Mouse (Mus musculus) ES-Bruce4 (cell line): ENCODE data around the gene Ubtf. TPM values are rescaled to one million over a fixed set of nuclear protein-coding genes. Genes with fewer than 3 reads are reported as not detected.
A peak's percentile ranks its signal among the peaks of the same experiment; 100 is the strongest.

Source experiments
- H3K27ac ChIP-seq: 2 replicates; pipeline ENCODE4 v1.5.1; 2012; ENCODE audit warnings: low read length, inconsistent platforms; ENCODE audit not compliant: insufficient read depth
- H3K27me3 ChIP-seq: 2 replicates; pipeline ENCODE4 v1.6.1; 2012; ENCODE audit warnings: mild to moderate bottlenecking, low read length, inconsistent platforms; ENCODE audit not compliant: control insufficient read depth, poor library complexity, insufficient read depth, severe bottlenecking
- H3K36me3 ChIP-seq: 2 replicates; pipeline ENCODE4 v1.6.1; 2012; ENCODE audit warnings: inconsistent platforms, mild to moderate bottlenecking, low read length, moderate library complexity; ENCODE audit not compliant: control insufficient read depth, poor library complexity, insufficient read depth, severe bottlenecking
- H3K4me1 ChIP-seq: one replicate; pipeline ENCODE4 v1.8.1; 2011; ENCODE audit warnings: low read length; ENCODE audit not compliant: control insufficient read depth, insufficient read depth
- H3K4me3 ChIP-seq: 2 replicates; pipeline ENCODE4 v1.5.1; 2011; ENCODE audit warnings: low read depth, mild to moderate bottlenecking, low read length
- H3K9ac ChIP-seq: 2 replicates; pipeline ENCODE4 v1.6.1; 2012; ENCODE audit warnings: low read depth, mild to moderate bottlenecking, inconsistent platforms; ENCODE audit not compliant: poor library complexity, severe bottlenecking
- H3K9me3 ChIP-seq: replicated peaks from 2 replicates; pipeline ENCODE4 v1.6.1; 2012; ENCODE audit warnings: mild to moderate bottlenecking, low read length, inconsistent platforms; ENCODE audit not compliant: control insufficient read depth, poor library complexity, insufficient read depth, severe bottlenecking
- CTCF ChIP-seq: IDR thresholded peaks from one replicate; pipeline ENCODE4 v1.8.1; 2011; ENCODE audit warnings: low read depth, low read length
- EP300 ChIP-seq: IDR thresholded peaks from 2 replicates; pipeline ENCODE4 v1.6.1; 2011; ENCODE audit warnings: low read depth, low read length; ENCODE audit not compliant: insufficient read depth
- POLR2A ChIP-seq: IDR thresholded peaks from one replicate; pipeline ENCODE4 v1.8.1; 2011; ENCODE audit warnings: low read length; ENCODE audit not compliant: insufficient read depth
- polyA plus RNA-seq: library from polyadenylated mRNA; stranded (reverse); fragments of >200 nt; gene quantifications from 2 replicates; pipeline ENCODE4 v1.2.4, GENCODE M21; 2011; ENCODE audit warnings: low read depth; ENCODE audit not compliant: missing spikeins, insufficient read depth, insufficient read length

The Ubtf gene
- polyA plus RNA-seq, 1 experiment, result 82.0 TPM

- no peak overlapping the region for H3K4me3 ChIP-seq
- H3K27ac ChIP-seq, result no peak overlapping the region
- no peaks in the 10 kb centered on the region for H3K27me3 ChIP-seq
- peaks cover 3% of the 10 kb centered on the region for H3K4me1 ChIP-seq
- H3K36me3 ChIP-seq, result no peaks in the 10 kb centered on the region
- no peaks in the 10 kb centered on the region for H3K9me3 ChIP-seq
- TF ChIP-seq CTCF (no peak), POLR2A (no peak), EP300 (no peak)
- no peak overlapping the region for H3K9ac ChIP-seq
Observed at GRCm38 (mm10) chr11:102364570-102365371, 45.2 kb upstream of the Ubtf start.

DNA sequence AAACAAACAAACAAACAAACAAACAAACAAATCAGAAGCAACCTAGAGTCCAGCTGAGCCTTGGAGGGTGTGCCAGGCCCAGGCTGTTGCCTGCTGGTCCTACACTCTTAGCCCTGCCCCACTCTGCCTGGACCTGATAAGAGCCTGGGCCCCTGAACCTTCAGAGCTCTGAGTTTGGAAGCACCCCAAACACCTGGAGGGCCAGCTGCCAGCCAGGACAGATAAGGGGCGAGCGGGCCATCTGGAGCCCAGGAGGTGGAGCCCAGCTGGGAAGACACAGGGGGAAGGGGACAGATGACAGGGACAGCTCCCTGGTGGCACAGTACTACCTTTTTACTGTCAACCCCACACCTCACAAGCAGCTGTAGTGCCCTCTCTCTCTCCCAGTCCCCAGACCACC is 44.1 kb upstream of the Ubtf start:
- Histone ChIP-seq H3K4me3 (no peak overlapping the region), H3K27ac (no peak overlapping the region)
- TF ChIP-seq POLR2A, result no peak
- TF ChIP-seq EP300, result no peak
- no peak for TF ChIP-seq CTCF

GRCm38 (mm10) chr11:102361776-102362495 is 42.4 kb upstream of the Ubtf start:
- no peak overlapping the region for H3K4me3 ChIP-seq
- H3K9ac ChIP-seq, result no peak overlapping the region
- TF ChIP-seq EP300 (no peak), CTCF (no peak), POLR2A (no peak)
- no peaks in the 10 kb centered on the region for H3K9me3 ChIP-seq
- H3K4me1 ChIP-seq, result no peaks in the 10 kb centered on the region
- no peak overlapping the region for H3K27ac ChIP-seq
- no peaks in the 10 kb centered on the region for H3K36me3 ChIP-seq
- no peaks in the 10 kb centered on the region for H3K27me3 ChIP-seq

More for the DNA sequence above, 44.1 kb upstream of the Ubtf start:
- H3K27me3 ChIP-seq, result no peaks in the 10 kb centered on the region
- H3K36me3 ChIP-seq, result no peaks in the 10 kb centered on the region
- H3K4me1 ChIP-seq, result peaks cover 3% of the 10 kb centered on the region
- no peaks in the 10 kb centered on the region for H3K9me3 ChIP-seq
- no peak overlapping the region for H3K9ac ChIP-seq

- no peaks in the 10 kb centered on the region for H3K36me3 ChIP-seq
- TF ChIP-seq EP300 (no peak), POLR2A (no peak), CTCF (no peak)
- no peak overlapping the region for H3K27ac ChIP-seq
- no peak overlapping the region for H3K9ac ChIP-seq
- H3K4me3 ChIP-seq, result no peak overlapping the region
- no peaks in the 10 kb centered on the region for H3K9me3 ChIP-seq
- H3K27me3 ChIP-seq, result no peaks in the 10 kb centered on the region
- no peaks in the 10 kb centered on the region for H3K4me1 ChIP-seq
Observed at GRCm38 (mm10) chr11:102358365-102358764, 38.8 kb upstream of the Ubtf start.

DNA sequence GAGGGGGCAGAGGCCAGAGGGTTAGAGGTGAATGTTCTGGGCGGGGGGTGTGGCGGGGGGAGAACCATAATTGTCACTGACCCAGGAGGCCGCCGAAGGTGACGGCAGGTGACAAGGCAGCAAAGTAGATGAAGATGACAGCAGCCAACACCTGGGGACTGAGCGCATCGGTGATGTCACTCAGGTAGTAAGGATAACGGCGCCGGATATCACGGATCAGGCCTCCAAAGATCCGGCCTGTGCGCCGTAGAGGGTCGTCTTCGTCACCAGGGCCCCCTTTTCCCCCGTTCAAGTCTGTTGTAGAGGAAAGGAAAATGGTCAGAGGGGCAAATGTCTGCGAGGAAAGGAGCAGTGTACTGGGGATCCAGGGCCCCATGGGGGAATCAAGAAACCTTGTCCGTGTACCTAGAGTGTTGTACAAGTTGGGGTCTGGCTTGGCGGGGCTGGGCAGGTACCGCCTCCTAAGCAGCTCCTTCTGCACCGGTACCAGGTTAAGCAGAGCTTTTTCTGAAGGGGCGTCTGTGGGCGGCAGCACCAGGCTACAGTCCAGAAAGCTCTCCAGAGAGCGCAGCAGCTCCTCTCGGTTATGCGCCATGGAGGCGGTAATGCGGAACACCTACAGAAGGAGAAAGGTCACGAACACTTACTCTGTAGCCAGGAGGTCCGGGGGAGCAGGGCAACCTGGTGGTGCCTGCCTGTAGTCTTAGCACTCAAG is 37.3 kb upstream of the Ubtf start:
- Histone ChIP-seq H3K9ac (peak overlapping the region; percentile 45; the same call in 1 of the 2 replicates), H3K36me3 (no peaks in the 10 kb centered on the region), H3K4me1 (peaks cover 9% of the 10 kb centered on the region), H3K27me3 (no peaks in the 10 kb centered on the region), H3K9me3 (no peaks in the 10 kb centered on the region), H3K4me3 (peak overlapping the region; percentile 51), H3K27ac (no peak overlapping the region)
- no peak for TF ChIP-seq POLR2A
- no peak for TF ChIP-seq CTCF
- no peak for TF ChIP-seq EP300
